In the genomic region with DNA sequence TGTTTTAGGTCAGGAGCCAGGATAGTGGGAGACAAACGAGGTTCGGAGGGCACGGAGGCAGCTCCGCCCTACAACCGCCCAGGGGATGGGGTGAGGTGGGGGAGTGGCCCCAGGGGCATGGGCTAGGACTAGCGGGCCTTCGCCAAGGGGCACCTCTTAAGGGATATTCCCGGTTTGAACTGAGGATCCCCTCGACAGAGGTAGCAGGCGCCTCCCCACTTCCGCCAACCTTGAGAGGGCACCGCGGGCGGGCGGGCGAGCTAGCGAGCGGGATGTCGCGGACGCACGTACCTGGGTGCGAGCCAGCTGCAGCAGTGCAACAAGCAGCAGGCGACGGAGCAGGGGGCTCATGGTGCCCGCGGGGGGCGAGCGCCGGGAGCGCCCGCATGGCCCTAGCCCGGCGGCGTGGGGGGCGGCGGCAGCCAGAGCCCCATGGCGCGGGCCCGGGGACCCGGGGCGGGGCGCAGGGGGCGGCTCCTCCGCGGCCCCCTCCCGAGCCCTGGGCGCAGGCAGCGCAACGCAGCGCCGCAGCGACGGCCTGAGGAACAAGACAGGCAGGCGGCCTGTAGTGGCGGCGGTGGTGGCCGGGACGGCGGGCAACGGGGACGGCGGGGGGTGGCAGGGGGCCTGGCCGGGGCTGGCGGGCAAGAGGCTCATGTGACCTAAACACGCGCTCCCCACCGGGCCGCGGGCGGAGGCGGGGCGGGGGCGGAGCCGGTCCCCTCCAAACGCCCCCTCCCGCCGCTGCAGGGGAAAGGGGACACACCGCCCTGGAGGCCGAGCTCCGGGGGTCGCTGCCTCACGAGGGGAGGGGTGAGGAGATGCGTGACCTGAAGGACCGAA, we compare ENCODE assay signal across 8 mouse cellular contexts. TPM values are rescaled to one million over a fixed set of nuclear protein-coding genes. Genes with fewer than 3 reads are reported as not detected.
DNase-seq lines count a peak whose midpoint lies in the region; ATAC-seq and TF ChIP-seq lines count a peak whose summit lies in the region.

Gene Vegfb (minus strand): TSS at position 591 of the 843 bp plus-strand sequence.

- H3K27me3 ChIP-seq in erythroblast, embryonic 14.5 days (ENCODE audit: control insufficient read depth) = no peaks in the 10 kb centered on the region
- no peaks in the 10 kb centered on the region for H3K27me3 ChIP-seq in heart, embryonic 15.5 days
- no peaks in the 10 kb centered on the region for H3K27me3 ChIP-seq in neural tube, embryonic 14.5 days (ENCODE audit: control insufficient read depth, insufficient read depth, low read length)

- peak within 1 kb of the TSS; percentile 73 for H3K4me2 ChIP-seq in heart, embryonic 15.5 days
- H3K4me2 ChIP-seq in neural tube, embryonic 14.5 days (ENCODE audit: low read depth, low read length) = peak within 1 kb of the TSS; percentile 69

- 1% methylated on average over 84 of the region's 85 CpGs for WGBS in bone marrow, adult 2 months
- under 1% methylated on average over 64 of the region's 85 CpGs for WGBS in heart, embryonic 15.5 days
- under 1% methylated on average over 82 of the region's 85 CpGs for WGBS in lung, adult 2 months
- 2% methylated on average over 73 of the region's 85 CpGs for WGBS in neural tube, embryonic 14.5 days

- TF ChIP-seq POLR2A in bone marrow, adult 2 months (IDR thresholded peaks at IDR 0.05; ENCODE audit: borderline replicate concordance, control insufficient read depth, low read depth, low read length) = no peak; the same call in 1 of the 2 replicates
- TF ChIP-seq POLR2A in lung, adult 2 months (IDR thresholded peaks at IDR 0.05; ENCODE audit: borderline replicate concordance, extremely low read depth, low read depth, low read length) = no peak

- peaks cover 35% of the 10 kb centered on the region for H3K36me3 ChIP-seq in erythroblast, embryonic 14.5 days (ENCODE audit: control insufficient read depth)
- H3K36me3 ChIP-seq in heart, embryonic 15.5 days = peaks cover 31% of the 10 kb centered on the region
- peaks cover 3% of the 10 kb centered on the region; the same call in 1 of the 2 replicates for H3K36me3 ChIP-seq in neural tube, embryonic 14.5 days (ENCODE audit: control insufficient read depth, insufficient read depth, low read length)

- no peak for TF ChIP-seq CTCF in bone marrow, adult 2 months (IDR thresholded peaks at IDR 0.05; ENCODE audit: control insufficient read depth, insufficient read depth, low read length)
- no peak for TF ChIP-seq CTCF in lung, adult 2 months (IDR thresholded peaks at IDR 0.05; ENCODE audit: insufficient read depth, low read length)

- no peaks in the 10 kb centered on the region for H3K9me3 ChIP-seq in erythroblast, embryonic 14.5 days (ENCODE audit: control insufficient read depth, low read length)
- H3K9me3 ChIP-seq in heart, embryonic 15.5 days (replicated peaks) = no peaks in the 10 kb centered on the region
- no peaks in the 10 kb centered on the region for H3K9me3 ChIP-seq in neural tube, embryonic 14.5 days (ENCODE audit: control insufficient read depth, low read length)

- ATAC-seq in CD4-positive, CD25-positive, alpha-beta regulatory T cell, adult 4 months = peak; percentile 74
- ATAC-seq in heart, embryonic 15.5 days (replicated peaks; ENCODE audit: insufficient number of reproducible peaks, insufficient read depth, low FRiP score, low read depth) = peak; percentile 71
- peak; percentile 50 for ATAC-seq in neural tube, embryonic 14.5 days (ENCODE audit: low read depth)

- H3K27ac ChIP-seq in bone marrow, adult 2 months (ENCODE audit: control insufficient read depth, insufficient read depth, low read depth, low read length, poor library complexity) = peak within 1 kb of the TSS; percentile 29; the same call in 1 of the 2 replicates
- H3K27ac ChIP-seq in heart, embryonic 15.5 days = peak within 1 kb of the TSS; percentile 99
- peak within 1 kb of the TSS; percentile 73 for H3K27ac ChIP-seq in neural tube, embryonic 14.5 days (ENCODE audit: low read depth, low read length)

- H3K4me3 ChIP-seq in bone marrow, adult 2 months (replicated peaks; ENCODE audit: control insufficient read depth, low read depth, low read length) = peak within 1 kb of the TSS; percentile 62
- peak within 1 kb of the TSS; percentile 66 for H3K4me3 ChIP-seq in erythroblast, embryonic 14.5 days (replicated peaks)
- H3K4me3 ChIP-seq in heart, embryonic 15.5 days = peak within 1 kb of the TSS; percentile 84
- peak within 1 kb of the TSS; percentile 86 for H3K4me3 ChIP-seq in lung, adult 2 months (replicated peaks; ENCODE audit: extremely low read depth, low read depth, low read length)
- peak within 1 kb of the TSS; percentile 70 for H3K4me3 ChIP-seq in neural tube, embryonic 14.5 days (ENCODE audit: low read depth, low read length)

- H3K9ac ChIP-seq in heart, embryonic 15.5 days = peak within 1 kb of the TSS; percentile 96
- peak within 1 kb of the TSS; percentile 89 for H3K9ac ChIP-seq in neural tube, embryonic 14.5 days (replicated peaks; ENCODE audit: low read depth, low read length)

- H3K4me1 ChIP-seq in bone marrow, adult 2 months (ENCODE audit: control insufficient read depth, insufficient read depth, low read length) = peaks cover 3% of the 10 kb centered on the region
- H3K4me1 ChIP-seq in erythroblast, embryonic 14.5 days (ENCODE audit: control insufficient read depth) = peaks cover 52% of the 10 kb centered on the region
- H3K4me1 ChIP-seq in heart, embryonic 15.5 days (replicated peaks) = peaks cover 30% of the 10 kb centered on the region
- H3K4me1 ChIP-seq in lung, adult 2 months (ENCODE audit: control insufficient read depth, insufficient read depth, low read length) = peaks cover 13% of the 10 kb centered on the region
- H3K4me1 ChIP-seq in neural tube, embryonic 14.5 days (ENCODE audit: control insufficient read depth, insufficient read depth, low read length) = peaks cover 6% of the 10 kb centered on the region; the same call in 1 of the 2 replicates

- DNase-seq in kidney, postnatal 14 days = peak; percentile 84
- peak; percentile 75 for DNase-seq in lung, adult 2 months
- DNase-seq in thymus, postnatal 4 days = peak; percentile 83

RNA-seq across cellular contexts. Expression of gene Vegfb, which starts in this region (rescaled TPM):
- 1 to 10 TPM; 3.3 to 4.4 TPM for polyA plus RNA-seq in CD4-positive, CD25-positive, alpha-beta regulatory T cell, adult 4 months (2017; shearing (Covaris generic))
- polyA plus RNA-seq in bone marrow, adult 2 months (2011; ENCODE audit: insufficient read depth, insufficient read length, low replicate concordance, missing spikeins) = 10.0 and 14.0 TPM in 2 replicates
- 2.3 and 2.7 TPM in 2 replicates for polyA plus RNA-seq in erythroblast, embryonic 14.5 days (2012)
- polyA plus RNA-seq in heart, embryonic 15.5 days (2015; fragmentation: Nextera tagmentation; extraction: Ambion mirVana) = 133 and 149 TPM in 2 replicates
- polyA plus RNA-seq in lung, adult 2 months (2012; rRNA removed) = 30.1 and 35.3 TPM in 2 replicates
- polyA plus RNA-seq in neural tube, embryonic 14.5 days (2014; fragmentation: Nextera tagmentation; extraction: Ambion mirVana) = 52.0 and 60.9 TPM in 2 replicates

Comparison
In these comparisons a context has a peak if more than half of its experiments do, and no peak if none do; other contexts are left out.
1. Peak in every context shown above with its lines: DNase-seq, ATAC-seq, H3K4me3 ChIP-seq and H3K27ac ChIP-seq.
2. H3K27ac ChIP-seq: peak in every context shown above with its lines; median percentile 99 in heart, embryonic 15.5 days; 73 in neural tube, embryonic 14.5 days; 29 in bone marrow, adult 2 months.